Mouse (Mus musculus): ENCODE results near the gene Osbp2. TPM values are rescaled to one million over a fixed set of nuclear protein-coding genes. Genes with fewer than 3 reads are reported as not detected.

Osbp2 gene
- polyA plus RNA-seq, 1 experiment from 2014 or later, result 0.25 TPM

GRCm38 (mm10) chr11:3696086-3696616 is 167.6 kb downstream of the Osbp2 start:
- Histone ChIP-seq H3K36me3 (ENCODE audit: control insufficient read depth, insufficient read depth, low read length) (peaks cover 2% of the 10 kb centered on the region; the same call in 1 of the 2 replicates), H3K27me3 (ENCODE audit: control insufficient read depth, insufficient read depth, low read length) (no peaks in the 10 kb centered on the region), H3K27ac (ENCODE audit: low read length) (no peak overlapping the region), H3K4me3 (replicated peaks; ENCODE audit: low read length) (no peak overlapping the region), H3K4me2 (ENCODE audit: low read depth, low read length) (no peak overlapping the region), H3K4me1 (ENCODE audit: control insufficient read depth, insufficient read depth, low read length) (no peaks in the 10 kb centered on the region), H3K9ac (ENCODE audit: low read length) (no peak overlapping the region), H3K9me3 (replicated peaks; ENCODE audit: control insufficient read depth, low read length) (no peaks in the 10 kb centered on the region)
- no peak for ATAC-seq (ENCODE audit: insufficient read depth, low FRiP score)
- 70% methylated on average over 5 of the region's 5 CpGs for WGBS

- Histone ChIP-seq H3K4me2 (ENCODE audit: low read depth, low read length) (no peak overlapping the region), H3K4me3 (replicated peaks; ENCODE audit: low read length) (no peak overlapping the region), H3K4me1 (ENCODE audit: control insufficient read depth, insufficient read depth, low read length) (no peaks in the 10 kb centered on the region), H3K9ac (ENCODE audit: low read length) (no peak overlapping the region), H3K9me3 (replicated peaks; ENCODE audit: control insufficient read depth, low read length) (no peaks in the 10 kb centered on the region), H3K27ac (ENCODE audit: low read length) (no peak overlapping the region), H3K36me3 (ENCODE audit: control insufficient read depth, insufficient read depth, low read length) (peaks cover 32% of the 10 kb centered on the region), H3K27me3 (ENCODE audit: control insufficient read depth, insufficient read depth, low read length) (no peaks in the 10 kb centered on the region)
- no peak for ATAC-seq (ENCODE audit: insufficient read depth, low FRiP score)
- 85% methylated on average over 2 of the region's 2 CpGs for WGBS
Measured at GRCm38 (mm10) chr11:3691746-3692145, 172.0 kb downstream of the Osbp2 start.

GRCm38 (mm10) chr11:3686885-3687284 is 176.8 kb downstream of the Osbp2 start:
- Histone ChIP-seq H3K9me3 (replicated peaks; ENCODE audit: control insufficient read depth, low read length) (no peaks in the 10 kb centered on the region), H3K27me3 (ENCODE audit: control insufficient read depth, insufficient read depth, low read length) (no peaks in the 10 kb centered on the region), H3K4me3 (replicated peaks; ENCODE audit: low read length) (no peak overlapping the region), H3K36me3 (ENCODE audit: control insufficient read depth, insufficient read depth, low read length) (peaks cover 49% of the 10 kb centered on the region), H3K9ac (ENCODE audit: low read length) (no peak overlapping the region), H3K4me2 (ENCODE audit: low read depth, low read length) (no peak overlapping the region), H3K27ac (ENCODE audit: low read length) (no peak overlapping the region), H3K4me1 (ENCODE audit: control insufficient read depth, insufficient read depth, low read length) (no peaks in the 10 kb centered on the region)
- 79% methylated on average over 2 of the region's 2 CpGs for WGBS
- no peak for ATAC-seq (ENCODE audit: insufficient read depth, low FRiP score)

- no peak for ATAC-seq (ENCODE audit: insufficient read depth, low FRiP score)
- Histone ChIP-seq H3K4me2 (ENCODE audit: low read depth, low read length) (no peak overlapping the region), H3K9me3 (replicated peaks; ENCODE audit: control insufficient read depth, low read length) (no peaks in the 10 kb centered on the region), H3K4me1 (ENCODE audit: control insufficient read depth, insufficient read depth, low read length) (no peaks in the 10 kb centered on the region), H3K36me3 (ENCODE audit: control insufficient read depth, insufficient read depth, low read length) (peaks cover 53% of the 10 kb centered on the region), H3K4me3 (replicated peaks; ENCODE audit: low read length) (no peak overlapping the region), H3K9ac (ENCODE audit: low read length) (no peak overlapping the region), H3K27me3 (ENCODE audit: control insufficient read depth, insufficient read depth, low read length) (no peaks in the 10 kb centered on the region), H3K27ac (ENCODE audit: low read length) (no peak overlapping the region)
- 87% methylated on average over 2 of the region's 2 CpGs for WGBS
Measured at GRCm38 (mm10) chr11:3686318-3686717, 177.4 kb downstream of the Osbp2 start.

GRCm38 (mm10) chr11:3685431-3685830 is 178.3 kb downstream of the Osbp2 start:
- H3K9me3 ChIP-seq (replicated peaks; ENCODE audit: control insufficient read depth, low read length), result no peaks in the 10 kb centered on the region
- H3K9ac ChIP-seq (ENCODE audit: low read length), result no peak overlapping the region
- 91% methylated on average over 8 of the region's 8 CpGs for WGBS
- H3K4me3 ChIP-seq (replicated peaks; ENCODE audit: low read length), result no peak overlapping the region
- H3K4me2 ChIP-seq (ENCODE audit: low read depth, low read length), result no peak overlapping the region
- no peaks in the 10 kb centered on the region for H3K4me1 ChIP-seq (ENCODE audit: control insufficient read depth, insufficient read depth, low read length)
- ATAC-seq (ENCODE audit: insufficient read depth, low FRiP score), result no peak
- H3K27me3 ChIP-seq (ENCODE audit: control insufficient read depth, insufficient read depth, low read length), result no peaks in the 10 kb centered on the region
- H3K36me3 ChIP-seq (ENCODE audit: control insufficient read depth, insufficient read depth, low read length), result peaks cover 48% of the 10 kb centered on the region
- H3K27ac ChIP-seq (ENCODE audit: low read length), result no peak overlapping the region

- no peak overlapping the region for H3K4me2 ChIP-seq (ENCODE audit: low read depth, low read length)
Measured at GRCm38 (mm10) chr11:3684723-3685430, 178.8 kb downstream of the Osbp2 start.

GRCm38 (mm10) chr11:3684232-3684631 is 179.5 kb downstream of the Osbp2 start:
- Histone ChIP-seq H3K27me3 (ENCODE audit: control insufficient read depth, insufficient read depth, low read length) (no peaks in the 10 kb centered on the region), H3K36me3 (ENCODE audit: control insufficient read depth, insufficient read depth, low read length) (peaks cover 42% of the 10 kb centered on the region), H3K9ac (ENCODE audit: low read length) (no peak overlapping the region), H3K9me3 (replicated peaks; ENCODE audit: control insufficient read depth, low read length) (no peaks in the 10 kb centered on the region), H3K4me3 (replicated peaks; ENCODE audit: low read length) (no peak overlapping the region), H3K4me1 (ENCODE audit: control insufficient read depth, insufficient read depth, low read length) (no peaks in the 10 kb centered on the region), H3K4me2 (ENCODE audit: low read depth, low read length) (no peak overlapping the region), H3K27ac (ENCODE audit: low read length) (no peak overlapping the region)
- WGBS, result 100% methylated on average over 1 of the region's 1 CpGs
- no peak for ATAC-seq (ENCODE audit: insufficient read depth, low FRiP score)

More at GRCm38 (mm10) chr11:3684723-3685430, 178.8 kb downstream of the Osbp2 start:
- H3K36me3 ChIP-seq (ENCODE audit: control insufficient read depth, insufficient read depth, low read length), result peaks cover 44% of the 10 kb centered on the region
- no peak overlapping the region for H3K4me3 ChIP-seq (replicated peaks; ENCODE audit: low read length)
- no peak overlapping the region for H3K9ac ChIP-seq (ENCODE audit: low read length)
- H3K9me3 ChIP-seq (replicated peaks; ENCODE audit: control insufficient read depth, low read length), result no peaks in the 10 kb centered on the region
- no peak overlapping the region for H3K27ac ChIP-seq (ENCODE audit: low read length)
- ATAC-seq (ENCODE audit: insufficient read depth, low FRiP score), result no peak
- H3K4me1 ChIP-seq (ENCODE audit: control insufficient read depth, insufficient read depth, low read length), result no peaks in the 10 kb centered on the region
- 93% methylated on average over 5 of the region's 5 CpGs for WGBS
- no peaks in the 10 kb centered on the region for H3K27me3 ChIP-seq (ENCODE audit: control insufficient read depth, insufficient read depth, low read length)

- H3K4me1 ChIP-seq (ENCODE audit: control insufficient read depth, insufficient read depth, low read length), result no peaks in the 10 kb centered on the region
- H3K4me2 ChIP-seq (ENCODE audit: low read depth, low read length), result no peak overlapping the region
- no peak overlapping the region for H3K27ac ChIP-seq (ENCODE audit: low read length)
- peaks cover 40% of the 10 kb centered on the region for H3K36me3 ChIP-seq (ENCODE audit: control insufficient read depth, insufficient read depth, low read length)
- H3K4me3 ChIP-seq (replicated peaks; ENCODE audit: low read length), result no peak overlapping the region
- 96% methylated on average over 11 of the region's 11 CpGs for WGBS
- no peaks in the 10 kb centered on the region for H3K9me3 ChIP-seq (replicated peaks; ENCODE audit: control insufficient read depth, low read length)
- no peak overlapping the region for H3K9ac ChIP-seq (ENCODE audit: low read length)
- no peak for ATAC-seq (ENCODE audit: insufficient read depth, low FRiP score)
- no peaks in the 10 kb centered on the region for H3K27me3 ChIP-seq (ENCODE audit: control insufficient read depth, insufficient read depth, low read length)
Measured at GRCm38 (mm10) chr11:3683696-3684095, 180.0 kb downstream of the Osbp2 start.

- H3K9ac ChIP-seq (ENCODE audit: low read length), result no peak overlapping the region
- H3K27ac ChIP-seq (ENCODE audit: low read length), result no peak overlapping the region
- no peaks in the 10 kb centered on the region for H3K9me3 ChIP-seq (replicated peaks; ENCODE audit: control insufficient read depth, low read length)
- peaks cover 40% of the 10 kb centered on the region for H3K36me3 ChIP-seq (ENCODE audit: control insufficient read depth, insufficient read depth, low read length)
- no peaks in the 10 kb centered on the region for H3K4me1 ChIP-seq (ENCODE audit: control insufficient read depth, insufficient read depth, low read length)
- no peak for ATAC-seq (ENCODE audit: insufficient read depth, low FRiP score)
- no peaks in the 10 kb centered on the region for H3K27me3 ChIP-seq (ENCODE audit: control insufficient read depth, insufficient read depth, low read length)
- no peak overlapping the region for H3K4me2 ChIP-seq (ENCODE audit: low read depth, low read length)
- 94% methylated on average over 3 of the region's 3 CpGs for WGBS
- H3K4me3 ChIP-seq (replicated peaks; ENCODE audit: low read length), result no peak overlapping the region
Measured at GRCm38 (mm10) chr11:3679771-3680170, 183.9 kb downstream of the Osbp2 start.

Data from stomach, embryonic 16.5 days (tissue).